Mouse (Mus musculus) limb, embryonic 12.5 days (tissue): Measurements from ENCODE around the gene Tldc2. TPM values are rescaled to one million over a fixed set of nuclear protein-coding genes. Genes with fewer than 3 reads are reported as not detected.

Source experiments
- ATAC-seq: fragments of 200-750 bp; cut with Nextera tagmentation; 2 replicates; pipeline ENCODE4 v1.8.0; 2017; ENCODE audit warnings: low read depth, moderate TSS enrichment; ENCODE audit not compliant: insufficient number of reproducible peaks, insufficient read depth, low FRiP score, low TSS enrichment
- H3K27ac ChIP-seq: fragments of 300-500 bp; sonication (generic); 2 replicates; pipeline ENCODE4 v1.5.1; 2016; ENCODE audit warnings: mild to moderate bottlenecking, moderate library complexity
- H3K27me3 ChIP-seq: fragments of 300-500 bp; sonication (generic); 2 replicates; pipeline ENCODE4 v1.6.1; 2016; ENCODE audit warnings: mild to moderate bottlenecking, moderate library complexity
- H3K36me3 ChIP-seq: fragments of 300-500 bp; sonication (generic); 2 replicates; pipeline ENCODE4 v1.6.1; 2016; ENCODE audit warnings: mild to moderate bottlenecking, moderate library complexity
- H3K4me1 ChIP-seq: fragments of 300-500 bp; sonication (generic); replicated peaks from 2 replicates; pipeline ENCODE4 v1.6.1; 2016
- H3K4me2 ChIP-seq: fragments of 300-500 bp; sonication (generic); 2 replicates; pipeline ENCODE4 v1.6.1; 2016; ENCODE audit warnings: mild to moderate bottlenecking, moderate library complexity
- H3K4me3 ChIP-seq: fragments of 300-500 bp; sonication (generic); replicated peaks from 2 replicates; pipeline ENCODE4 v1.5.1; 2016; ENCODE audit warnings: mild to moderate bottlenecking
- H3K9ac ChIP-seq: fragments of 300-500 bp; sonication (generic); replicated peaks from 2 replicates; pipeline ENCODE4 v1.6.1; 2016; ENCODE audit warnings: mild to moderate bottlenecking, moderate library complexity
- H3K9me3 ChIP-seq: fragments of 300-500 bp; sonication (generic); 2 replicates; pipeline ENCODE4 v1.6.1; 2016; ENCODE audit warnings: mild to moderate bottlenecking, moderate library complexity
- WGBS: fragments of 180-500 bp; shearing (Covaris S2); methylation state at CpG from one replicate; pipeline ENCODE4 v1.1.7; 2016; 5-methylcytosine and 5-hydroxymethylcytosine counted together
- polyA plus RNA-seq: library from polyadenylated mRNA; unstranded; fragments of >200 nt; fragmentation: Nextera tagmentation; extraction: Ambion mirVana; gene quantifications from 2 replicates; pipeline ENCODE4 v1.2.1, GENCODE M21; 2016

Tldc2 gene
- polyA plus RNA-seq, 1 experiment from 2014 or later = not detected

DNA sequence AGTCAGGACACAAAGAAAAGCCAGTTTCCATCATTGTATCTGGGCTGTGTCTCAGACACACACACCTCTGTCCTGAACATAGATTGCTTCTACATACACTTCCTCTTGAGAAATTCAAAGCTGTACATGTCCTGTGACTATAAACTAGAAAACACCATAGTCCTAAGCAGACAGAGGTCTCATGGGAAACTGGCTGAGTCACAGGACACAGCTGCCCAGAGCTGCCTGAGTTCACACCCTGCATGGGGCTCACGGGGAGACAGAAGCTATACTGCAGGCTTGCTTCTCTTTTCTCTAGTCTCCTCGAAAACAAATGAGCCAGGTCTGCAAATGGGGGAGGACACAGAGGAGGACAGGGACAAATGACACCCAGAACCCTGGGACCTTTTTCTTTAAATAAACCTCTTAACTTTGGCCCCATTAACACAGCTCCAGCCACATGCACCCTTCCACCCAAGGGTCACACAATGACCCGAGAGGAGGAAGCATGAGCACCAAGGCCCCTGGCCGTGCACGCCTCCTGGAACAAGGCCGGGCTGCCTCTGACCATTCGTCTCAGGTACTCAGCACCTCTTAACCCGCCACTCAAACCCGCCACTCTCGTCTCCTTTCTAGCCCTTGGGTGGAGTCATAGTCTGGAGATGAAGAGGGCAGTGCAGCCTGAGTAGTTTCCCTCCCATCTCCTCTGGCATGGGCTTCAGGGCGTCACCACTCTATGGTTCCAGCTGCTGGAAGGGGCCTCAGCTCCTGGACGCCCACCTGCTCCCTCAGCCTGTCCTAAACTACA is 12.9 kb downstream of the Tldc2 start:
- WGBS = 78% methylated on average over 11 of the region's 12 CpGs
- H3K9me3 ChIP-seq = no peaks in the 10 kb centered on the region
- H3K27ac ChIP-seq = no peak overlapping the region
- H3K36me3 ChIP-seq = peaks cover 69% of the 10 kb centered on the region
- no peak for ATAC-seq
- no peaks in the 10 kb centered on the region for H3K27me3 ChIP-seq
- no peaks in the 10 kb centered on the region for H3K4me1 ChIP-seq
- no peak overlapping the region for H3K4me3 ChIP-seq
- no peak overlapping the region for H3K4me2 ChIP-seq
- no peak overlapping the region for H3K9ac ChIP-seq

DNA sequence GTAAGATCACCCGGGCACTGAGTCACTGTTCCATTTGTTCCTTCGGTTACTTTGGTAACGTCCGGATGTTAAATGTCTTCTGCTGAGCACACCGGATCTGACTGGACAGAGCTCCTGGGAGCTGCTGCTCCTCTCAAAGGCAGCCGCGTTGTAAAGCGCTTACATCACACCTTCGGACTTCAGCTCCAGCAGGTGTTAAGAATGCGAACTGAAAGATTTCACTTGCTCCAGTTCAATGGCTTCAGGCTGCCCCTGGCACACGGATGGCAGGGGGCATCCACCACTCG is 13.4 kb downstream of the Tldc2 start:
- H3K36me3 ChIP-seq = peaks cover 75% of the 10 kb centered on the region
- no peak overlapping the region for H3K9ac ChIP-seq
- H3K27ac ChIP-seq = no peak overlapping the region
- H3K4me2 ChIP-seq = no peak overlapping the region
- H3K27me3 ChIP-seq = no peaks in the 10 kb centered on the region
- WGBS = 83% methylated on average over 12 of the region's 12 CpGs
- no peaks in the 10 kb centered on the region for H3K9me3 ChIP-seq
- no peaks in the 10 kb centered on the region for H3K4me1 ChIP-seq
- no peak overlapping the region for H3K4me3 ChIP-seq
- no peak for ATAC-seq

DNA sequence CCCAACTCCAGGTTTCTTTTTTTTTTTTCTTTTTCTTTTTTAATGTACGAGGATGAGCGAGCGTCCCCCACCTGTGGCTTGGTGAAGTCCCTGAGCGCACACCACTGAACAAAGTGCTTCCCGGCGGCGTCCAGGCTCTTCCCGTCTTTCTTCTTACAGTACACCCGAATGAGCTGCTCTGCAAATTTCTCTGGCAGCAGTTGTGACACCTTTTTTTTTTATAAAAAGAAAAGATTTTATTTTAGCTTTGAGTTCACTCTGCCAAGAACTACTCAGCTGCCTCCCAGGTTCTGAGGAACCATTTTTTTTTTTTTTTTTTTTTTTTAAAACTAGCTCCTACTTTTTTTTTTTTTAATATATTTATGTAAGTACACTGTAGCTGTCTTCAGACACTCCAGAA is 14.8 kb downstream of the Tldc2 start:
- 94% methylated on average over 9 of the region's 9 CpGs for whole genome bisulfite sequencing
- ATAC-seq = no peak
- Histone ChIP-seq H3K36me3 (peaks cover 84% of the 10 kb centered on the region), H3K4me1 (no peaks in the 10 kb centered on the region), H3K9me3 (no peaks in the 10 kb centered on the region), H3K4me2 (no peak overlapping the region), H3K4me3 (no peak overlapping the region), H3K27ac (no peak overlapping the region), H3K27me3 (no peaks in the 10 kb centered on the region), H3K9ac (no peak overlapping the region)

DNA sequence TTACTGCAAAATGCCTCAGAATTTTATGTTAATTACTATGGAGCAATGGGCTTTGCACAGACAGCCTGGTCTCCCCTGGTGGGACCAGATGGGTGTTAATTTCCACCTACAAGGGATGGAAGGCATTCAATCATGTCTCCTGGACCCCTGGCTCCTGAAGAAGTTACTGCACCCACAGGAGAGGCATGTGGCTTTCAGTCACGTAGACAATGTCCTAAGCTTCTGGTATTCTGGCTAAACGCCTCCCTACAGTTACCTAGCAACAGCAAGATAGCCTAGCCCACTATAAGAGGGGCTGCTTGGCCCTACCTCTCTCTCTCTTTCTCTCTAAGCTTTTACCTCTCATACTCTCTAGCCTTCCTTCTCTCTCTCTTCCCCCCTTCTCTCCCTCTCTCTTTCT is 15.4 kb downstream of the Tldc2 start:
- Histone ChIP-seq H3K4me2 (no peak overlapping the region), H3K27ac (no peak overlapping the region), H3K27me3 (no peaks in the 10 kb centered on the region), H3K4me1 (no peaks in the 10 kb centered on the region), H3K4me3 (no peak overlapping the region), H3K9me3 (no peaks in the 10 kb centered on the region), H3K36me3 (peaks cover 83% of the 10 kb centered on the region), H3K9ac (no peak overlapping the region)
- ATAC-seq = no peak
- 68% methylated on average over 2 of the region's 2 CpGs for WGBS

DNA sequence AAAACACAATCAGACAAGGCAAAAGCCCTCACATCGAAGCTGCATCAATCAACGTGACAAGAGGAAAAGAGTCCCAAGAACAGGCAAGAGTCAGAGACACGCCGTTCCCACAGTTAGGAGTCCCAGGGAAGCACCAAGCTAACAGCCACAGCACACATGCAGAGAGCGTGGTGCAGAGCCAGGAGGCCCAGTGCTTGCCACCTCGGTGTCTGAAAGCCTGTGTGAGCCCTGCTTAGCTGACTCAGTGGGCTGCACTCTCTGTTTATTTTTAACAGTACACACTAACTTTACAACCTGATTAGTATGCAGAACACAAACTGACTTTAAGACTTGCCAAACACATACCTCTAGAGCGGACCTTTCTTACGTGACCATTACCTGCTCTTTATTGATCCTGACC is 17.6 kb downstream of the Tldc2 start:
- Histone ChIP-seq H3K4me3 (no peak overlapping the region), H3K36me3 (peaks cover 78% of the 10 kb centered on the region), H3K4me2 (no peak overlapping the region), H3K9me3 (no peaks in the 10 kb centered on the region), H3K27me3 (no peaks in the 10 kb centered on the region), H3K9ac (no peak overlapping the region), H3K4me1 (no peaks in the 10 kb centered on the region), H3K27ac (no peak overlapping the region)
- WGBS = 91% methylated on average over 8 of the region's 8 CpGs
- ATAC-seq = no peak

DNA sequence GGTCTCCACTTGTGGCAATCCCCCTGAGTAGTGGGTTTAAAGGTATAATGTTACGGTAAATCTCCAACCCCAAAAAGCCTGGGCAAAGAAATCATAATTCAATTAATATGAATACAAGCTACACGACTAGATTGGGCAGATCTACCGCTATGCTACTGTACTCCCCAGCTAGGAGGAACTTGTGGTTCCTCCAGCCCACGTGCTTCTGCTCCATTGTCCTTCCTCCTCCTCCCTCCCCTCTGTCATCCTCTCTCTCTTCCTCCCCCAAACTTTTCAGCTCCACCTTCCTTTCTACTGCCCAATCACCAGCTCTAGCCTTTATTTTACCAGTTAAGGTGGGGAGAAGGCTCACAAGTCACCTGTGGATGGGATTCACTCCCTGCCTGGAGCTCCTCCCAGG is 21.4 kb downstream of the Tldc2 start:
- Histone ChIP-seq H3K4me2 (no peak overlapping the region), H3K36me3 (peaks cover 74% of the 10 kb centered on the region), H3K9ac (no peak overlapping the region), H3K9me3 (no peaks in the 10 kb centered on the region), H3K4me3 (no peak overlapping the region), H3K27ac (no peak overlapping the region), H3K27me3 (no peaks in the 10 kb centered on the region), H3K4me1 (no peaks in the 10 kb centered on the region)
- 92% methylated on average over 4 of the region's 4 CpGs for WGBS
- no peak for ATAC-seq

DNA sequence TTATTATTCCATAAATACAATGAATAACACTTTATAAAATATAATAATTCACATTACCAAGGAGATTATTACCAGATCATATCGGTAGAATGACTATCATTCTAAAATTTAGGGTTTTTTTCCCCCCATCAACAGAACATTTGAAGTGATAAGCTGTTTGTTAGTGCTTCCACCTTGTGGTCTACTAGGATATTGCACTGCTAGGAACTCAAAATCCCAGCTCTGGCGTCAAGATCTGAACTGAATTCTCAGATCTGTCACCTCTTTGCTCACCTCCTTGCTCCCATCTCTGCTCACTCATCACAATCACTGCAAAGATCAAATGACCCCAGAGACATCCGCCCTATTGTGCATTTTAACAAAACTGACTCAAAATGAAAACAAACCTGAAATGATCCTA is 30.1 kb downstream of the Tldc2 start:
- no peak overlapping the region for H3K9ac ChIP-seq

DNA sequence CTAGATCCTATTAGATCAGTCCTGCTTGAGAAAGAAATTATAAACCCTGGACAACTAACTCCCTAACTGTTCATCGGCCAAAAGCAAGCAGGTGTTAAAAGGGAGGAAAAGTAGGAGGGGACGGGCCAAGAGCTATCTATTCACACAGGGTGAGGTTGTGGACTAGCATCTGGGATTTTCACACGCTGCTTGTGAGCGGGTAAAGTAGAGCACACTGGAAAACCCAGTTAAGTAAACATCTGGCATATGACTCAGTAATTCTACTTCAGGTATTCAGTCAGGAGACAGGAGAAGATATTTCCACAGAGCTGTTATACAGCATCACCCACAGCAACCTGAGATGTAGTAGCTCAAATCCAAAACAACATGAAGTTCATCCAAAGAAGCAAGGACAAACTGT is 31.7 kb downstream of the Tldc2 start:
- Histone ChIP-seq H3K36me3 (peaks cover 60% of the 10 kb centered on the region), H3K9me3 (no peaks in the 10 kb centered on the region), H3K4me1 (no peaks in the 10 kb centered on the region), H3K27me3 (no peaks in the 10 kb centered on the region), H3K27ac (no peak overlapping the region), H3K9ac (no peak overlapping the region), H3K4me3 (no peak overlapping the region), H3K4me2 (no peak overlapping the region)
- 81% methylated on average over 4 of the region's 4 CpGs for WGBS
- no peak for ATAC-seq

More for the DNA sequence above, 30.1 kb downstream of the Tldc2 start:
- Histone ChIP-seq H3K4me1 (no peaks in the 10 kb centered on the region), H3K27ac (no peak overlapping the region), H3K9me3 (no peaks in the 10 kb centered on the region), H3K4me2 (no peak overlapping the region), H3K36me3 (peaks cover 64% of the 10 kb centered on the region), H3K4me3 (no peak overlapping the region), H3K27me3 (no peaks in the 10 kb centered on the region)
- ATAC-seq = no peak
- 22% methylated on average over 3 of the region's 3 CpGs for WGBS

DNA sequence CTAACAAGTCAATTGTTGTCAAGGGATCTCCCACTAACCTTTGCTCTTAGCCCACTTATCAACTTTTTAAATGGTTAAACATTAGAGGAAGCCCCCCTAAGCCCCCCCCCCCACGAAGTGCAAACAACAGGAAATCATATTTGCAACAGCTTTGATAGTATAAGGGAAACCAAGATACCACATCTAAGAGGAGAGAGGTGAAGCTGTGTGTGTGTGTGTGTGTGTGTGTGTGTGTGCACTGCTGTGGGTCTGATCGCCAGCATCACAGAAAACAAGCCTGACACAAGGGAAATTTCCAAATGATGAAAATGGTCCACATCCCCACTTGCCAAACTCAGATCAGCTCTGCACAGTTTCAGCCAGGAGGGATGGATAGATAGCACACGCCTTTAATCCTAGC is 32.2 kb downstream of the Tldc2 start:
- no peak for ATAC-seq
- no peaks in the 10 kb centered on the region for H3K4me1 ChIP-seq
- 70% methylated on average over 3 of the region's 3 CpGs for WGBS
- H3K27ac ChIP-seq = no peak overlapping the region
- H3K9ac ChIP-seq = no peak overlapping the region
- no peaks in the 10 kb centered on the region for H3K9me3 ChIP-seq
- no peak overlapping the region for H3K4me2 ChIP-seq
- peaks cover 55% of the 10 kb centered on the region for H3K36me3 ChIP-seq
- no peak overlapping the region for H3K4me3 ChIP-seq
- H3K27me3 ChIP-seq = no peaks in the 10 kb centered on the region

DNA sequence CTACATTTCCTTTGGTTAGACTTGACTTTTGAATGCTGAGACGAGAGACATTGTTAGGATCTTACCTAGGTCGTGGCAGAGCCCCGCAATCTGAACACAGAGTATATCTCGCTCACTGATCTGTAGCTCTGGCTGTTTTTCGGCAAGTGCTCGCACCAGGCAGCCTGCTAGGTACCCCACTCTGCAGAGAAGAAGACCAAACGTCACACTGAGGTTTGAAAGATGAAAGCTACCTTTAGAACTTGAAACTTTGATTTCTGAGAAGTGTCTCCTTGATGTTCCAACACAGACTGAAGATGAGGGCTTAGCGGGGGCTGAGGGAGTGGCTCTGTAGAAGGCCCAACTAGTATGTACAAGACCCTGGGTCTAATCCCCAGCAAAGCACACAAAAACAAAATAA is 34.9 kb downstream of the Tldc2 start:
- no peaks in the 10 kb centered on the region for H3K4me1 ChIP-seq
- H3K4me3 ChIP-seq = no peak overlapping the region
- H3K27ac ChIP-seq = no peak overlapping the region
- H3K9me3 ChIP-seq = no peaks in the 10 kb centered on the region
- H3K36me3 ChIP-seq = peaks cover 59% of the 10 kb centered on the region
- no peaks in the 10 kb centered on the region for H3K27me3 ChIP-seq
- no peak overlapping the region for H3K4me2 ChIP-seq
- WGBS = 85% methylated on average over 8 of the region's 8 CpGs
- no peak overlapping the region for H3K9ac ChIP-seq
- ATAC-seq = no peak

DNA sequence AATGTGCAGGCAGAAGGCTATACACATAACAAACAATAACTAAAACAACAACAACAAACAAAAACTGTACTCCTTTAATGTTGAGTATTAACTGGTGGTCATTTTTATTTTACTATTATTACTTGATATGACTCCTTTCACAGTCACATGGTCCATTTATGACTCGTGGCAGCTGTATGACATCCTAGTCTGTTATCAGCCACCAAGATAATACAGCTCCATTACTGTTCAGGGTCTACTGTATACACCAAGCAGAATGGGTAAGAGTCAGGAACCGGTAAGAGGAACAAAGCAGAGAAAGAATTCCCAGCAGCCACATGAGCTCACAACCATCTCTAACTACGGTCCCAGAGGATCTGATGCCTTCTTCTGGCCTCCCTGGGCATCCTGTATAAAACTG is 38.4 kb downstream of the Tldc2 start:
- H3K4me3 ChIP-seq = no peak overlapping the region
- no peak overlapping the region for H3K4me2 ChIP-seq
- H3K27ac ChIP-seq = no peak overlapping the region
- H3K9me3 ChIP-seq = no peaks in the 10 kb centered on the region
- ATAC-seq = no peak
- no peak overlapping the region for H3K9ac ChIP-seq
- 90% methylated on average over 3 of the region's 3 CpGs for WGBS
- peaks cover 50% of the 10 kb centered on the region for H3K36me3 ChIP-seq
- no peaks in the 10 kb centered on the region for H3K4me1 ChIP-seq
- no peaks in the 10 kb centered on the region for H3K27me3 ChIP-seq

DNA sequence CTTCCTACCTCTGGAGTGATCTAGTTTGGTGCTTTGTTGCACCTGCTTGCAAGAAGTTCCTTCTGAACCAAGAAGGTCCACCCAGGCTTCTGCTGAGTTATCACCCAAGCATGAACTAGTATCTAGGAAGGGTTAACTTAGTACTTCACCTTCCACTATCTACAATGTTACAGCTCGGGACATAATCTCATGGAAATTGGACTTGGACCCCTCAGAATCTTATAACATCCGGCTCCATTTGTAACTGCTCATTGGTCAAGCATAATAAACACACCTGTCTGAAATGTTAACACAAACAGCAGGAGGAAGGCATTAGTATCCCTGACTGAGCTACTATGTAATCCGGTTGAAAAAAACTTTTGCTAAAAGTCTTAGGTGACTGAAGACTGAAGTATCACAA is 40.5 kb downstream of the Tldc2 start:
- Histone ChIP-seq H3K9me3 (no peaks in the 10 kb centered on the region), H3K9ac (no peak overlapping the region), H3K4me1 (no peaks in the 10 kb centered on the region), H3K27ac (no peak overlapping the region), H3K4me3 (no peak overlapping the region), H3K27me3 (no peaks in the 10 kb centered on the region), H3K4me2 (no peak overlapping the region), H3K36me3 (peaks cover 32% of the 10 kb centered on the region)
- WGBS = 88% methylated on average over 3 of the region's 3 CpGs
- no peak for ATAC-seq
